Comparison of ENCODE assay signal across 35 mouse cellular contexts in genomic region chr14:98520966-98521365, GRCm38 (mm10).
"Had no signal": no experiment of that assay in that cellular context is flagged by ENCODE, and none has a peak within 500 bp of the region (broad histone marks: within the 10 kb centered on the region; RNA-seq: fewer than 3 reads in every experiment).

No protein-coding gene starts in this region.

- DNase-seq: heart, postnatal 10 days; heart, postnatal 14 days; heart, postnatal 36 days; heart, postnatal 4 days; kidney, adult 11 months; kidney, adult 18-20 months; kidney, adult 2 months; kidney, adult 8-10 months; kidney, adult 9 months; kidney, postnatal 10 days; kidney, postnatal 14 days; kidney, postnatal 25 days; kidney, postnatal 36 days; kidney, postnatal 4 days; layer of hippocampus, adult 9-11 months; layer of hippocampus, postnatal 36 days had no signal

- H3K4me1 ChIP-seq: heart, embryonic 10.5 days; heart, embryonic 12.5 days; heart, embryonic 13.5 days; heart, embryonic 15.5 days; hindbrain, embryonic 10.5 days; hindbrain, embryonic 12.5 days; hindbrain, embryonic 13.5 days; hindbrain, embryonic 15.5 days; intestine, embryonic 15.5 days; kidney, embryonic 15.5 days had no signal

- H3K36me3 ChIP-seq: heart, embryonic 10.5 days; heart, embryonic 12.5 days; heart, embryonic 13.5 days; heart, embryonic 15.5 days; hindbrain, embryonic 10.5 days; hindbrain, embryonic 12.5 days; hindbrain, embryonic 13.5 days; hindbrain, embryonic 15.5 days; intestine, embryonic 15.5 days; kidney, embryonic 15.5 days had no signal

- H3K4me3 ChIP-seq: heart, embryonic 10.5 days; heart, embryonic 12.5 days; heart, embryonic 13.5 days; heart, embryonic 15.5 days; hindbrain, embryonic 10.5 days; hindbrain, embryonic 12.5 days; hindbrain, embryonic 13.5 days; hindbrain, embryonic 15.5 days; intestine, embryonic 15.5 days; kidney, embryonic 15.5 days; layer of hippocampus, adult 2 months had no signal

- ATAC-seq: hindbrain, embryonic 16.5 days; hindbrain, postnatal 0 days; inflammation-experienced regulatory T-cells, adult 6 months; intestine, embryonic 15.5 days; intestine, embryonic 16.5 days; intestine, postnatal 0 days had no signal

- H3K27me3 ChIP-seq: heart, embryonic 12.5 days; heart, embryonic 13.5 days; heart, embryonic 15.5 days; hindbrain, embryonic 12.5 days; hindbrain, embryonic 13.5 days; hindbrain, embryonic 15.5 days; intestine, embryonic 15.5 days; kidney, embryonic 15.5 days had no signal

- H3K27ac ChIP-seq: heart, embryonic 10.5 days; heart, embryonic 13.5 days; heart, embryonic 15.5 days; hindbrain, embryonic 10.5 days; hindbrain, embryonic 12.5 days; hindbrain, embryonic 13.5 days; hindbrain, embryonic 14.5 days; hindbrain, embryonic 15.5 days; hindbrain, postnatal 0 days; intestine, embryonic 15.5 days; kidney, embryonic 15.5 days; kidney, postnatal 0 days; layer of hippocampus, adult 2 months had no signal

- H3K9me3 ChIP-seq: heart, embryonic 10.5 days; heart, embryonic 12.5 days; heart, embryonic 13.5 days; heart, embryonic 15.5 days; hindbrain, embryonic 10.5 days; hindbrain, embryonic 12.5 days; hindbrain, embryonic 13.5 days; hindbrain, embryonic 15.5 days; intestine, embryonic 15.5 days; kidney, embryonic 15.5 days had no signal

- H3K4me2 ChIP-seq: heart, embryonic 11.5 days; heart, embryonic 12.5 days; heart, embryonic 13.5 days; heart, embryonic 15.5 days; hindbrain, embryonic 12.5 days; hindbrain, embryonic 13.5 days; hindbrain, embryonic 14.5 days; hindbrain, embryonic 15.5 days; intestine, embryonic 15.5 days; kidney, embryonic 15.5 days had no signal

- H3K9ac ChIP-seq: heart, embryonic 12.5 days; heart, embryonic 13.5 days; heart, embryonic 15.5 days; hindbrain, embryonic 12.5 days; hindbrain, embryonic 13.5 days; hindbrain, embryonic 14.5 days; hindbrain, embryonic 15.5 days; intestine, embryonic 15.5 days; kidney, embryonic 15.5 days had no signal
